Mouse (Mus musculus): ENCODE measurements around the gene Cln6.

DNA sequence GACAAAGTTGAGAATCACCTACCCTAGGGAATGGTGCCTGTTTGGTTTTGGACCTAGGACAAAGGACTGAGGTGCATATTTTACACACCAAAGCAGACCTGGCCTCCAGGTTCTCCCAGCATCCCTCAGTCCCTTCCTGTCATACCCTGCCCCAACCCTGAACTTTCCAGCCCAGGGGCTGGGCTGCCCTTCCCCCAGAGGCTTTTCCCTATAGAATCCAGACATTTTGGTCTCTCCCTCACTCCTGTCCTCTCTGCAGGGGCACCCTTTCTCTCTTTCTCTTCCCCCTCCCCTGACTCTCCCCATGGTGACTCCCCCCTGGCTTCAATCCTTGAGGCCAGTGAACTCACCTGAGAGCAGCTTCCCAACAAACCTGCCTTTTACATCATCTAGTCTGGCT lies 32.1 kb downstream of the Cln6 start:
- TF ChIP-seq POLR2A (IDR thresholded peaks at IDR 0.05; ENCODE audit: extremely low read depth, insufficient read depth, low read length): no peak
- no peak for TF ChIP-seq CTCF (IDR thresholded peaks at IDR 0.05; ENCODE audit: low read depth, low read length)

All from liver, adult 2 months (tissue).